Mouse (Mus musculus) lung, adult 2 months (tissue): ENCODE measurements around the gene Olfr295.

Experiments used
- CTCF ChIP-seq: fragments of 200-500 bp; IDR thresholded peaks from 2 replicates; pipeline ENCODE4 v1.5.1; 2011; ENCODE audit warnings: mild to moderate bottlenecking, low read length, control low read depth; ENCODE audit not compliant: insufficient read depth
- POLR2A ChIP-seq: fragments of 200-500 bp; IDR thresholded peaks from 2 replicates; pipeline ENCODE4 v1.6.1; 2011; ENCODE audit warnings: low read depth, mild to moderate bottlenecking, control low read depth, low read length, borderline replicate concordance; ENCODE audit errors: extremely low read depth

DNA sequence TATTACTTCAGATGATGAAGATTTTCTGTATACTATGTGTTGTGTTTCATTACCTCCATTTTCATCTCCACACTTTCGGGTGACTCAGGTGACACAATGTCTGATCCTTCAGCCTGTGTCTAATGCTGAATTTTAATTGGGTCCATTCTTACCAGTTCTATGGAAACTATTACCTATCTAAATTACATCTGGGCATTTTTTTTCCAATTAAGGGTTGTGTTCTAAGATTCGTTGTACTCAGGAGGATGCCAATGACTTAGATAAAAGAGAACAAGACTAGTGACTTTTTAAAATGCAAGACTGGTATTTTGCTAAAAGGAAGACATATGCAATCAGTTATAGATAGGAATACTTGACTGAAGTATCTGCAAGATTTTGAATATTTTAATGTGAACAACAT is at the start of gene Olfr295:
- TF ChIP-seq CTCF (no peak), POLR2A (no peak)
